Mouse (Mus musculus): Measurements from ENCODE around the gene Aifm3. TPM values are rescaled to one million over a fixed set of nuclear protein-coding genes. Genes with fewer than 3 reads are reported as not detected.
"Not testable (repeated sequence)": the region's sequence is repeated elsewhere in the genome, so short reads cannot be mapped to it uniquely, and the experiment has no call there.

The Aifm3 gene
- total RNA-seq, 4 experiments from 2014 or later, result 0.35 TPM; not detected in 3

DNA sequence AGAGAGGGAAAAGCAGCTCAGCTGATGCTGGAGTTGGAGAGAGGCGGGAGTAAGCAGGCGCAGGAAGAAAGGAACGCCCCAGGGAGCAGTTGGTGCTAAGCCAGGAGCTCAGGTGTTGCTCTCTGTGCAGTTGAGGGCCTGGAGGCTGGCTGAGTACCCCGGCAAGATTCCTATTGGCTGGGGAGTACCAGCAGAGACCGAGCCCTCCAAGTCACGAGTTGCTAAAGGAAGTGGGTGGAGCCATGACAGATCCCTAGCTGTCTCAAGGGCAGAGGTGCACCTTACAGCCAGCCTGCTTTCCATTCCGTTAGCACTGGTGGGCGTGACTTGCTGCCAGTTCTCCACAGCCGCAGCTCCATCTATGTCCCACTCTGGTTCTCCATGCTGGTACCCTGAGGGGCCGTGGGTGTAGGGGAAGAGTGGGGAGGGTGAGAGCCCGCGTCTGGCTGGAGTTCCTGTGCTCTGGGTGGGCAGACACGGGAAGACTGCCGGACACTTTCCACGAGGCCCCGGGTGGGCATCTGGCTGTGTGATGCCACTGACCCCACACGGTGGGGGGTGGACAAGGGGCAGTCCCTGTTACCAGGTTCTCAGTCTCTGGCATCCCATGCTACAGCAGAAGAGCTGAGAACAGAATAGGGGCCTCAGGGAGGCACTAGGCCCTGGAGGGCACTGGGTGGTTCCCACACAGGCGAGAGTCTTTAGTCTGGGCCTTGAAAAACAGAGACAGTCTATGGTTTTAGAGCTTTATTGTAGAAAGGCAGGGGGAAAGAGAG, 64.7 kb downstream of the Aifm3 start:
- DNase-seq (ENCODE audit: low spot score), result no peak

DNA sequence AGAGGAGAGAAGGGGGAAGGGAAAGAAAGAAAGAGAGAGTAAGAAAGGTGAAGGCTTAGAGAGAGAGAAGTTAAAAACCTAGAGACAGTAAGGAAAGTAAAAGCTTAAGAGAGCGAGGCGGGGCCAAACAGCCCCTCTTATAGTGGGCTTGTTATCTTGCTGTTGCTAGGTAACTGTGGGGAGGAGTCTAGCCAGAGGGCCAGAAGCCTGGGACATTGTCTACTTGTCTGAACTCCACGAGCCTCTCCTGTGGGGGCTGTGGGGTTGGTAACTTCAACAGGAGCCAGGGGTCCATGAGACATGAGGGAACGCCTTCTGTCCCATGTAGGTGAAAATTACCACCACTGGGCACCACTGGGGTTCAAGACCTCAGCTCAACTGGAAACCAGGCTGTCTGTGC, 65.3 kb downstream of the Aifm3 start:
- DNase-seq (ENCODE audit: low spot score), result not testable (repeated sequence)

DNA sequence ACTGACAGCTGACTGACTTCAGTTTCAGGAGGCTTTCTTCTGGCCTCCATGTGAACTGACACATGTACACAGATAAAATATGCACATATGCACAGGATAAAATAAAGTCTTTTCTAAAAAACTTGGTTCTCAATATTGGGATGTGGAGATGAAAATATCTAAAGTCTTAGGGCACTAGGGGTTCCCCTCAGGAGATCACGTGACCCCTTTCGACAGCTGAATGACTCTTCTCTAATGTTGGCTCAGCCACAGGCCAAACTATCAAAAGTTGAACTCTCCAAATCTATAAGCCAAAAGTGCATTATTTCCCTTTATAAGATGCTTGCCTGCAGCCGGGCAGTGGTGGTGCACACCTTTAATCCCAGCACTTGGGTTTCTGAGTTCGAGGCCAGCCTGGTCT, 66.8 kb downstream of the Aifm3 start:
- no peak for DNase-seq (ENCODE audit: low spot score)

DNA sequence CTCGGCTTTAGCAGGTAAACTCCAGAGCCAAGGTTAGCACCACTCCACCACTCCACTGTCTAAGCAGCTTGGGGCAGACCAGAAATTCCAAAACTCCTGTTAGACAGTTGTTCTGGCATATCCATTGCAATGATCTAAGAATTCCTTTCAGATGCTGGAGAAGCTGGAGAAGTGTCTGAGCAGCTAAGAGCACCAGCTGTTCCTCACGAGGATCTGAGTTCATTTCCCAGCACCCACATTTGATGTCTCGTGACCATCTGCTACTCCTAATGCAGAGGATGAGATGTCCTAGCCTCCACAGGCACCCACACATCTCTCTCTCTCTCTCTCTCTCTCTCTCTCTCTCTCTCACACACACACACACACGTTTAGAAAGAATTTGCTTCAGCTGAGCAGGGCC, 67.5 kb downstream of the Aifm3 start:
- no peak for DNase-seq (ENCODE audit: low spot score)

Other genes with a start within 250 kb of the Aifm3 start
- gene Tmem191c, start 213.5 kb upstream of the Aifm3 start, total RNA-seq (2022), result 1 to 10 TPM; 1.2 to 2.7 (median 1.7) TPM
- gene Serpind1, start 158.2 kb upstream of the Aifm3 start, total RNA-seq (2022), result 1 to 10 TPM; 1.0 to 2.1 (median 1.5) TPM
- gene Snap29, start 83.6 kb upstream of the Aifm3 start, total RNA-seq (2022), result 10 to 100 TPM; 16.1 to 18.4 (median 16.9) TPM
- gene Pi4ka, start 83.3 kb upstream of the Aifm3 start, total RNA-seq (2022), result 10 to 100 TPM; 54.5 to 60.8 (median 58.6) TPM
- gene Crkl, start 37.6 kb upstream of the Aifm3 start, total RNA-seq (2022), result 10 to 100 TPM; 22.8 to 29.8 (median 28.1) TPM
- gene Lztr1, start 19.1 kb downstream of the Aifm3 start, total RNA-seq (2022), result 10 to 100 TPM; 26.0 to 37.0 (median 29.7) TPM
- gene Thap7, start 41.5 kb downstream of the Aifm3 start, total RNA-seq (2022), result 10 to 100 TPM; 16.6 to 18.5 (median 17.6) TPM
- gene Lrrc74b, start 71.6 kb downstream of the Aifm3 start, total RNA-seq (2022), result not detected
- 1 to 10 TPM; 1.1 to 2.9 (median 2.0) TPM for gene P2rx6, start 72.3 kb downstream of the Aifm3 start, total RNA-seq (2022)
- gene Slc7a4, start 93.6 kb downstream of the Aifm3 start, total RNA-seq (2022), result 1 to 10 TPM; 1.8 to 6.4 (median 3.1) TPM
- gene Smpd4, start 129.7 kb downstream of the Aifm3 start, total RNA-seq (2022), result 10 to 100 TPM; 19.0 to 23.8 (median 20.1) TPM
- gene Ccdc74a, start 156.9 kb downstream of the Aifm3 start, total RNA-seq (2022), result under 1 TPM in 2 of 4 experiments, not detected in 2; 0.60 to 0.62 TPM
- gene Med15, start 243.3 kb downstream of the Aifm3 start, total RNA-seq (2022), result 10 to 100 TPM; 22.3 to 27.2 (median 23.0) TPM